ENCODE assay signal across 8 mouse cellular contexts in genomic region chr17:17600804-17601252, GRCm38 (mm10). TPM values are rescaled to one million over a fixed set of nuclear protein-coding genes. Genes with fewer than 3 reads are reported as not detected.
DNase-seq lines count a peak whose midpoint lies in the region; ATAC-seq and TF ChIP-seq lines count a peak whose summit lies in the region.

No protein-coding gene starts in this region.

- no peaks in the 10 kb centered on the region for H3K9me3 ChIP-seq in kidney, embryonic 14.5 days (ENCODE audit: control insufficient read depth, low read length)

- TF ChIP-seq CTCF in kidney, adult 2 months (conservative IDR thresholded peaks at IDR 0.05; ENCODE audit: insufficient read depth, insufficient read length, low read depth, low read length), result no peak
- TF ChIP-seq CTCF in bone marrow macrophage, adult 2 months (IDR thresholded peaks at IDR 0.05; ENCODE audit: low read depth, low read length), result no peak
- no peak for TF ChIP-seq CTCF in testis, adult 2 months (IDR thresholded peaks at IDR 0.05; ENCODE audit: control insufficient read depth, insufficient read depth, insufficient replicate concordance, low read depth, low read length)

- no peak for ATAC-seq in kidney, embryonic 14.5 days (ENCODE audit: low FRiP score, low TSS enrichment)

- H3K4me2 ChIP-seq in kidney, embryonic 14.5 days (replicated peaks; ENCODE audit: low read depth, low read length), result no peak overlapping the region

- H3K4me1 ChIP-seq in kidney, adult 2 months (ENCODE audit: control insufficient read depth, insufficient read depth, low read length), result peaks cover 20% of the 10 kb centered on the region
- no peaks in the 10 kb centered on the region for H3K4me1 ChIP-seq in kidney, embryonic 14.5 days (ENCODE audit: control insufficient read depth, insufficient read depth, low read length)
- peaks cover 33% of the 10 kb centered on the region for H3K4me1 ChIP-seq in bone marrow macrophage, adult 2 months (ENCODE audit: control insufficient read depth, insufficient read depth, low read length)
- no peaks in the 10 kb centered on the region for H3K4me1 ChIP-seq in testis, adult 2 months (ENCODE audit: control insufficient read depth, insufficient read depth, low read length)

- intact Hi-C loops in gastrocnemius, postnatal 14 days (cut with DNase I; ENCODE audit: low total_unique reads), result no loop called here

- no peak for TF ChIP-seq POLR2A in kidney, adult 2 months (IDR thresholded peaks at IDR 0.05; ENCODE audit: low read depth, low read length)
- TF ChIP-seq POLR2A in bone marrow macrophage, adult 2 months (IDR thresholded peaks at IDR 0.05; ENCODE audit: borderline replicate concordance, low read depth, low read length), result no peak
- no peak for TF ChIP-seq POLR2A in testis, adult 2 months (IDR thresholded peaks at IDR 0.05; ENCODE audit: control insufficient read depth, low read depth, low read length)

- H3K36me3 ChIP-seq in kidney, adult 2 months (ENCODE audit: control insufficient read depth, insufficient read depth, low read length), result no peaks in the 10 kb centered on the region
- H3K36me3 ChIP-seq in kidney, embryonic 14.5 days (ENCODE audit: control insufficient read depth, insufficient read depth, low read length), result no peaks in the 10 kb centered on the region
- H3K36me3 ChIP-seq in testis, adult 2 months (ENCODE audit: control insufficient read depth, insufficient read depth, low read length), result no peaks in the 10 kb centered on the region

- DNase-seq in kidney, adult 2 months, result peak; percentile 91
- DNase-seq in gastrocnemius, postnatal 14 days, result peak; percentile 88
- peak; percentile 66 to 90 for DNase-seq in layer of hippocampus, adult 18-20 months (ENCODE audit: low spot score in 2 of 2)
- DNase-seq in lung, postnatal 14 days, result peak; percentile 88
- no peak for DNase-seq in T-cell, adult 2 months (ENCODE audit: low spot score)

- H3K9ac ChIP-seq in kidney, embryonic 14.5 days (ENCODE audit: low read depth, low read length), result no peak overlapping the region

- H3K4me3 ChIP-seq in kidney, adult 2 months (ENCODE audit: insufficient read depth, low read depth, low read length), result no peak overlapping the region
- H3K4me3 ChIP-seq in kidney, embryonic 14.5 days (ENCODE audit: low read length), result no peak overlapping the region
- peak overlapping the region; percentile 28 for H3K4me3 ChIP-seq in bone marrow macrophage, adult 2 months (ENCODE audit: insufficient read depth, low read length)
- no peak overlapping the region for H3K4me3 ChIP-seq in testis, adult 2 months (ENCODE audit: control insufficient read depth, low read depth, low read length)

- H3K27me3 ChIP-seq in kidney, adult 2 months (replicated peaks; ENCODE audit: control insufficient read depth, insufficient read depth, low read length), result no peaks in the 10 kb centered on the region
- no peaks in the 10 kb centered on the region for H3K27me3 ChIP-seq in kidney, embryonic 14.5 days (ENCODE audit: control insufficient read depth, insufficient read depth, low read length)
- H3K27me3 ChIP-seq in testis, adult 2 months (ENCODE audit: control insufficient read depth, insufficient read depth, low read length), result no peaks in the 10 kb centered on the region

- WGBS in kidney, adult 2 months, result 4% methylated on average over 3 of the region's 3 CpGs
- 65% methylated on average over 3 of the region's 3 CpGs for WGBS in kidney, embryonic 14.5 days

- H3K27ac ChIP-seq in kidney, adult 2 months (ENCODE audit: insufficient read depth, low read depth, low read length), result 0 out of 2 replicates have a peak overlapping the region, but pooled peaks have one; percentile 19
- H3K27ac ChIP-seq in kidney, embryonic 14.5 days (ENCODE audit: low read depth, low read length), result no peak overlapping the region
- H3K27ac ChIP-seq in bone marrow macrophage, adult 2 months (ENCODE audit: insufficient read depth, low read depth, low read length), result peak overlapping the region; percentile 97
- H3K27ac ChIP-seq in testis, adult 2 months (ENCODE audit: control insufficient read depth, insufficient read depth, low read depth, low read length), result peak overlapping the region; percentile 70

RNA-seq across cellular contexts. Expression of gene Lnpep, which starts 24.0 kb away (rescaled TPM):
- 7.9 and 11.0 TPM in 2 replicates for polyA plus RNA-seq in kidney, adult 2 months (2012; rRNA removed)
- polyA plus RNA-seq in kidney, embryonic 14.5 days (2014; fragmentation: Nextera tagmentation; extraction: Ambion mirVana), result 11.3 and 12.4 TPM in 2 replicates
- 54.1 and 58.0 TPM in 2 replicates for polyA plus RNA-seq in bone marrow macrophage, adult 2 months (2012; ENCODE audit: insufficient read depth, insufficient read length, missing spikeins)
- 100 to 1,000 TPM in 1 of 2 experiments, 10 to 100 TPM in 1; 77.2 to 102 TPM for total RNA-seq in gastrocnemius, postnatal 14 days (2021)
- total RNA-seq in layer of hippocampus, adult 18-20 months (2021), result 10 to 100 TPM; 98.8 TPM
- polyA plus RNA-seq in testis, adult 2 months (2012; rRNA removed), result 2.6 and 3.5 TPM in 2 replicates
